Mouse (Mus musculus): ENCODE data around the gene Igflr1.

GRCm38 (mm10) chr7:30520396-30520795 is 44.8 kb upstream of the Igflr1 start:
- TF ChIP-seq POLR2A (IDR thresholded peaks at IDR 0.05; ENCODE audit: insufficient read length, low read depth) (no peak), TCF12 (IDR thresholded peaks at IDR 0.05; ENCODE audit: insufficient read depth, poor library complexity, severe bottlenecking) (no peak), SRF (IDR thresholded peaks at IDR 0.05; ENCODE audit: control insufficient read depth, insufficient read length, low read depth) (no peak), MAX (IDR thresholded peaks at IDR 0.05; ENCODE audit: low read depth) (no peak)
